Mouse (Mus musculus) thymus, adult 2 months (tissue): ENCODE measurements around the gene Trio. TPM values are rescaled to one million over a fixed set of nuclear protein-coding genes. Genes with fewer than 3 reads are reported as not detected.

ENCODE experiments used
- DNase-seq: peaks from one replicate; pipeline ENCODE4 v3.0.0; 2021
- H3K27ac ChIP-seq: fragments of 200-500 bp; 2 replicates; pipeline ENCODE4 v1.5.1; 2012; ENCODE audit warnings: low read length, control low read depth; ENCODE audit not compliant: control insufficient read depth, insufficient read depth
- H3K27me3 ChIP-seq: fragments of 200-500 bp; 2 replicates; pipeline ENCODE4 v1.6.1; 2012; ENCODE audit warnings: mild to moderate bottlenecking, low read length, moderate library complexity, mixed read lengths; ENCODE audit not compliant: control insufficient read depth, insufficient read depth
- H3K36me3 ChIP-seq: fragments of 200-500 bp; 2 replicates; pipeline ENCODE4 v1.6.1; 2012; ENCODE audit warnings: mild to moderate bottlenecking, low read length, moderate library complexity; ENCODE audit not compliant: control insufficient read depth, insufficient read depth
- H3K4me1 ChIP-seq: fragments of 200-500 bp; replicated peaks from 2 replicates; pipeline ENCODE4 v1.6.1; 2012; ENCODE audit warnings: low read length; ENCODE audit not compliant: control insufficient read depth, insufficient read depth
- H3K4me3 ChIP-seq: fragments of 200-500 bp; 2 replicates; pipeline ENCODE4 v1.5.1; 2012; ENCODE audit warnings: mild to moderate bottlenecking, low read length, control low read depth, moderate library complexity; ENCODE audit not compliant: control insufficient read depth, insufficient read depth
- CTCF ChIP-seq: fragments of 200-500 bp; IDR thresholded peaks from 2 replicates; pipeline ENCODE4 v1.5.1; 2012; ENCODE audit warnings: mild to moderate bottlenecking, control low read depth, low read length, moderate library complexity, borderline replicate concordance; ENCODE audit not compliant: control insufficient read depth, poor library complexity, insufficient read depth; ENCODE audit errors: extremely low read depth
- POLR2A ChIP-seq: fragments of 200-500 bp; IDR thresholded peaks from 2 replicates; pipeline ENCODE4 v1.6.1; 2012; ENCODE audit warnings: mild to moderate bottlenecking, low read length, control low read depth, moderate library complexity; ENCODE audit not compliant: control insufficient read depth, poor library complexity, insufficient read depth; ENCODE audit errors: extremely low read depth
- WGBS: fragments of 180-500 bp; shearing (Covaris S2); methylation state at CpG from one replicate; pipeline ENCODE4 v1.1.7; 2018; 5-methylcytosine and 5-hydroxymethylcytosine counted together
- polyA plus RNA-seq: library from polyadenylated mRNA; depleted of rRNA; stranded (reverse); fragments of >200 nt; gene quantifications from 2 replicates; pipeline ENCODE4 v1.2.3, GENCODE M21; 2012

Gene Trio
- polyA plus RNA-seq, 1 experiment = 24.9 TPM

DNA sequence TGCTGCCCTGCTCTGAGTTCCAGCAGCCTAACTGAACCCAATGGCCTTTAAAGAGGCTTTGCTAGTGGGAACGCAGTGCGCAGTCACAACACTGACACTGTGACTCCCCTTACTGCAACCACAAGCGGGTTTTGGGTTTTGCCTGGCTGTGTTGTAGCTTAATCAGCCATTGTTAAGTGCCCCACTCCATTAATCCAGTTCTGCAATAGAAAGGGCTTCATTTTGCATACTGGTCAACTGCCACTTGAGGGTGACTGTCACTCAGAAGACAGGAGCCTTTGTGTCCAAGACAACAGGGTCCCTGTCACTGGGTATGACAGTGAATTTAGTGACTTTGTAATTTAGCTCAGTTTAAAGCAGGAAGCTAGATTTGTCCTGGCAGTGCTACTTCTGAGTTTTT lies 23.1 kb downstream of the Trio start:
- DNase-seq = no peak
- WGBS = 78% methylated on average over 3 of the region's 3 CpGs
- no peaks in the 10 kb centered on the region for H3K36me3 ChIP-seq
- no peak overlapping the region for H3K27ac ChIP-seq
- H3K4me3 ChIP-seq = no peak overlapping the region
- no peak for TF ChIP-seq POLR2A
- H3K27me3 ChIP-seq = no peaks in the 10 kb centered on the region
- peaks cover 8% of the 10 kb centered on the region for H3K4me1 ChIP-seq

DNA sequence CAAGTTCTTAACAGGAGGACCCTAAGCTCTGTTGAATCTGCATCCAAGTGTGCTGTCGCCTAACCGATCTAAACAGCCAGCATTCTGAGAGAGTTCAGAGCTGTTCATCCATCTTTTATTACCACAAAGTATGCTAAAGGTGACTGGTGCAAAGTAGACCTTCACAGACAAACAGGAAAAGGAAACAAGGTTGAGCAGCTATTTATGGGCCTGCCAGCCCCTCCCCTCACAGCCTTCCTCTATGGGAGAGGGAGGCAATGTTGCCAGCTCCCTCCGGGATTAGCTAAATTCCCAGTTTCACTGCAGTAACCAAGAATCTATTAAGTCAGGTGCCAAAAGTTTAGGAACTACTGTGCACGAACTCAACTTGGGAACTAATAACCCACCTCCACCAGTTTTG lies 24.3 kb downstream of the Trio start:
- H3K4me3 ChIP-seq = no peak overlapping the region
- WGBS = 70% methylated on average over 4 of the region's 4 CpGs
- H3K4me1 ChIP-seq = peaks cover 8% of the 10 kb centered on the region
- DNase-seq = no peak
- no peak for TF ChIP-seq POLR2A
- no peak for TF ChIP-seq CTCF
- no peaks in the 10 kb centered on the region for H3K36me3 ChIP-seq
- H3K27ac ChIP-seq = no peak overlapping the region
- no peaks in the 10 kb centered on the region for H3K27me3 ChIP-seq

DNA sequence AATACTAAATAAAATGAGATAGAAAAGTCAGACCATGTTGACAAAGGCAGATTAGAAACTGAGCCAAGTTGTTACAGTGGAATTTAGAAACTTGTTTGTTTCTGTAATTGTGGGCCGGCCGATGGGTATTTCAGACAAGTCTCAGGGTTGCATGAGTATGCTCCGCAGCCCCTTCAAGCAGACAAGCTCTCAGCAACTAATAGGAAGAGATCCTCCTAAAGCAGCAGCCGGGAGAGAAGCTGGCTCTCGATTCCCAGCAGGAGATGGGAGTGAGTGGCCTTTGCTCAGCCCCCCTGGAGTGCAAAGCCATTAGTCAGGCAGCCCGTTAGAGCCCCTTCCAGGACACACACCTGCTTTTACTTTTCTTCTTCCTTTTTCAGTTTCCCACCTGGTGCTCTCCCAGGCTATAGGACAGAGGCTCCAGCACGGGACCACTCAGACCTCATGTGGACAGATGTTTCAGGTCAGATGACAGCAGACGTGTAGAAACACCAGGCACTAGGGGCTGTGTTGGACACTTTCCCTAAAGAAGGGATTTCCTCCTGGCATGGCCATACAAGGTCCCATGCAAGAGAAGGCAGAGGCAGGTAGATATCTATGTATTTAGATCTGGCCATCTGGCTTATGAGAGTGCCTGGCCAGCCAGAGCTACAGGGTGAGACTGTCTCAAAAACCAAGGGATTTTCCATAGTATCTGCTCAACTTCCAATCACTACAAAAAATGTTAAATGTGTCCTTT lies 26.9 kb downstream of the Trio start:
- WGBS = 92% methylated on average over 8 of the region's 8 CpGs
- Histone ChIP-seq H3K36me3 (no peaks in the 10 kb centered on the region), H3K27ac (no peak overlapping the region), H3K4me1 (peaks cover 8% of the 10 kb centered on the region), H3K27me3 (no peaks in the 10 kb centered on the region), H3K4me3 (no peak overlapping the region)
- no peak for TF ChIP-seq POLR2A
- TF ChIP-seq CTCF = no peak
- DNase-seq = no peak

DNA sequence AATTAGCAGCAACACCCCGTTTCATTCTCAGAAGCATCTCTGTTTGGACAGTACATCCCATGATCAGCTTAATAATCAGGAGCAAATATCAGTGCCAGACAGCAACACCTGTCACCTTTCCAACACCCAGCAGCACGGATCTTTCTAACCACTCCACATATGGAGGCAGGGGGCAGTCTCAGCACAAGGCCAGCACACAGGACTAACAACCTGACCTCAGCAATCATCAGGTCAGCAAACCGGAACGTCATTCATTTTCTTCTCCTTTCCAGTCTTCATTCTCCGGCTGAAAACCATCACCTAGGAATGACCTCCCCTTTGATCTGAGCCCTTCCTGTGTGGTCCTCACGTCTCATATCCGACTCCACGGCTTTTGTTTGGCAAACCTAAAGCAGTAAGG lies 27.7 kb downstream of the Trio start:
- no peak for DNase-seq
- 95% methylated on average over 8 of the region's 8 CpGs for WGBS
- no peaks in the 10 kb centered on the region for H3K36me3 ChIP-seq
- TF ChIP-seq CTCF (no peak), POLR2A (no peak)
- peaks cover 8% of the 10 kb centered on the region for H3K4me1 ChIP-seq
- H3K27me3 ChIP-seq = no peaks in the 10 kb centered on the region
- H3K27ac ChIP-seq = no peak overlapping the region
- no peak overlapping the region for H3K4me3 ChIP-seq

DNA sequence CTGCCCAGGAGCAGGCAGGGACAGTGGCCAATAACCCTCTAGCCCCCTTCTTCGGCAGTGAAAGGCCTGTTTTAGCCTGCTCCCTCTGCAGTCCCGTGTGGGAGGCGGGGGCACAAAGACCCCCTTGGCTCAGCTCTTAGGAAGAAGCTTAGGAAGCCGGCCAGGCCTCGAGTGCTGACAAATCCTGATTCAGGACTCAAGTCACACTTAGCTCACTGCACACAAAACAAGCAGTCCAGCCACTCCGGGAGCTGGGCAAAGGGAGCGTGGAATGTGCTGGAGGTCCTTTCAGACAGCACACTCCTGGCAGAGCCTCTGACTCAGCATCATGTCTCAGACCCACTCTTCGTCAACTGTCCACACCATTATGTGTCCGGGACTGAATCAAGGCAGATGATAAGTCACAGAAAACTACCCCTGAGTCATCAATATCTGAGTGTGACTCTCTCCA lies 28.2 kb downstream of the Trio start:
- no peak for DNase-seq
- H3K27ac ChIP-seq = no peak overlapping the region
- no peaks in the 10 kb centered on the region for H3K27me3 ChIP-seq
- no peaks in the 10 kb centered on the region for H3K36me3 ChIP-seq
- 95% methylated on average over 9 of the region's 9 CpGs for WGBS
- H3K4me1 ChIP-seq = peaks cover 8% of the 10 kb centered on the region
- TF ChIP-seq CTCF (no peak), POLR2A (no peak)
- no peak overlapping the region for H3K4me3 ChIP-seq

DNA sequence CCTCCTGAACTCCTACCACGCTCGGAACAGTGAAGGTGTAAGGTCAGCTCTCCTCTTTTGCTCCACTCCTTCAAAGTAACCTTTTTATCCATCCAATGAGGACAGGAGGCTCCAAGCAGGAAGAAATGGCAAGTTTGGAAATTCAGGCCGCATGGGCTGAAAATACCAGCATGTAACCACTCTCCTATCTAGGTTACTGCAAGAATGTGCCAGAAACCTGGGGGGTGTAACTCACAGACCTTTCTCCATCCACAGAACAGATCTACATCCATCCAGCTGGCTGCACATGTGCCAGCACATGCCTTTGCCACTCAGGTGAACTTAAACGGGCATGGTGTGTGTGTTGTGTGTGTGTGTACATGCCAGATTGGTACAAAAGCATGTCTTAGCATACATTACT lies 28.9 kb downstream of the Trio start:
- 96% methylated on average over 4 of the region's 4 CpGs for WGBS
- Histone ChIP-seq H3K27ac (no peak overlapping the region), H3K4me3 (no peak overlapping the region), H3K27me3 (no peaks in the 10 kb centered on the region), H3K36me3 (no peaks in the 10 kb centered on the region), H3K4me1 (peaks cover 8% of the 10 kb centered on the region)
- no peak for TF ChIP-seq POLR2A
- TF ChIP-seq CTCF = no peak
- no peak for DNase-seq

DNA sequence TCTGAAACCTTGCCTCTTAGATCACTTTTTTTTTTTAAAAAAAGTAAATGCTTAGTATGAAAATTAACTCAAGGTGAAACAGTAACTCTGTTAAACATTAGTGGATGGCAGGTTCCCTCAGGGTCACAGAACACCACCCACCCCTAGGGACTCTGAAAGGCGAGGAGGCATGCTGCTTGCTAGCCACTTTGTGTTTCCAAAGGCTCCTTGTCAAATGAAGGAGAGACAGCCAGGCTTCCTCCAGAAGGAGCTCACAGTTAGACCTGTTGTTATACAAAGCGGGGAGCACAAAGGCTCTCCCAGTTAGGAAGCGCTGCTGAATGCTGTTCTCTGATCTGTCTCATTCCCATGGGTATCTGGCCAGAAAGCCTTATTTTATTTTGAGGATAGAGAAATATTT lies 30.2 kb downstream of the Trio start:
- no peaks in the 10 kb centered on the region for H3K4me1 ChIP-seq
- no peak overlapping the region for H3K27ac ChIP-seq
- H3K27me3 ChIP-seq = no peaks in the 10 kb centered on the region
- H3K4me3 ChIP-seq = no peak overlapping the region
- no peak for DNase-seq
- TF ChIP-seq POLR2A (no peak), CTCF (no peak)
- WGBS = 92% methylated on average over 3 of the region's 3 CpGs
- H3K36me3 ChIP-seq = no peaks in the 10 kb centered on the region

DNA sequence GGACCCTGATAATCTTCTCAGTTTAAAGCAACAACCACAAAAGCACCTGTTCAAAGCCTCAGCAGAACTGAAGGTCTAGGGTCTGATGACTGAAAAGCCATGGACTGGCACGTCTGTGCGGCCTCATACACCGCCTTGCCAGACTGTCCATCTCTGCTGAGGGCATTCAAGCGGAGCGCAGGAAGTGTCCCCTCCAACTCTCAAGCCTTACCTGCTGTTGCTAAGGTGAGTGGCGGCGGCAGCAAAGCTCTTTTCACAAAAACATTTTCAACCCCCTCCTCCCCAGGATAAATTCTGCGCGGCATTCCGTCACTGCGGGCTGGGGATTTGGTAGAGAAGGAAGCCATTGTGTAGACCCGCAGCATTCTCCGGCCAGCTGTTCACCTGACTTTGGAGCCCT lies 30.8 kb downstream of the Trio start:
- no peaks in the 10 kb centered on the region for H3K36me3 ChIP-seq
- H3K27me3 ChIP-seq = no peaks in the 10 kb centered on the region
- TF ChIP-seq POLR2A = no peak
- TF ChIP-seq CTCF = no peak
- no peak overlapping the region for H3K4me3 ChIP-seq
- no peak overlapping the region for H3K27ac ChIP-seq
- no peaks in the 10 kb centered on the region for H3K4me1 ChIP-seq
- WGBS = 94% methylated on average over 13 of the region's 13 CpGs
- DNase-seq = no peak
